Mouse (Mus musculus): Measurements from ENCODE around the gene Nebl.
A peak's percentile ranks its signal among the peaks of the same experiment; 100 is the strongest.
"Not testable (repeated sequence)": the region's sequence is repeated elsewhere in the genome, so short reads cannot be mapped to it uniquely, and the experiment has no call there.

Nebl gene

GRCm38 (mm10) chr2:17390513-17391200 lies 340.6 kb downstream of the Nebl start:
- no peak for DNase-seq

- no peak for DNase-seq
Observed at GRCm38 (mm10) chr2:17389886-17390285, 341.4 kb downstream of the Nebl start.

DNA sequence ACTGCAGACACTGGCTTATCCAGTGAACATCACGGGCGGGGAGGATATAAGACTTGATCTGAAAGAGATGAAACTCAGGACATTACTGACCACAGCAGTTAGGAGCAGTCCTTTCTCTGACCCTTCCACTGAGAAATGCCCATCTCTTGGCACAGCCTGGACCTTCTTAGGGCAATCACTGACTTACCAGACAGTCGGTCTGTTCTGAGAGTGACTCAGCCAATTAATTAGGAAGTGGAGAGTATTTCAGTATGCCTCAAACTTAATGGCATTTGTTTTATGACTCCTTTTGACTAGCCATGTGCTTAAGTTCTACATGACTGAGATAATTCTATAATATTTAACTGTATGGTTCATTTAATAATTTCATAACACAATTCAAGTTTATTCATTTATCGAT lies 341.9 kb downstream of the Nebl start:
- no peak for DNase-seq

- DNase-seq, result no peak
Observed at GRCm38 (mm10) chr2:17382227-17382626, 349.0 kb downstream of the Nebl start.

DNA sequence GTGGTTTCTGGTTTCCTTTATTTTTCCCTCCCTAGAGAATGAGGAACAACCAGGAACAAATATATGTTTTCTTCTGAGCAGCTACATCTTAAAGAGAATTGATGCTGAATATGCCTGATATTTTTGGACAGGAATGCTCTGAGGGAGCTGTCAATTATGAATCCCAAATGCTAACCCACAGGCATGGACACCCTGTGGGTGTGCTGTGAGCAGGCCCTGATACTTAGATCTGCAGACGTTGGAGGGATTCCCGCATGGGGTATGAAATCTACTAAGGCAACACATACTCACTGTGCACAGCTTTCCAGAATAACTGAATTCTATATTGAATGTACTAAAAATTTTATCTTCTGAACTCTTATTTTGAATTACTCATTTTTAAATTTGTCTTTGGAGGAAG lies 355.3 kb downstream of the Nebl start:
- DNase-seq, result no peak

GRCm38 (mm10) chr2:17365671-17366070 lies 365.6 kb downstream of the Nebl start:
- no peak for DNase-seq

DNA sequence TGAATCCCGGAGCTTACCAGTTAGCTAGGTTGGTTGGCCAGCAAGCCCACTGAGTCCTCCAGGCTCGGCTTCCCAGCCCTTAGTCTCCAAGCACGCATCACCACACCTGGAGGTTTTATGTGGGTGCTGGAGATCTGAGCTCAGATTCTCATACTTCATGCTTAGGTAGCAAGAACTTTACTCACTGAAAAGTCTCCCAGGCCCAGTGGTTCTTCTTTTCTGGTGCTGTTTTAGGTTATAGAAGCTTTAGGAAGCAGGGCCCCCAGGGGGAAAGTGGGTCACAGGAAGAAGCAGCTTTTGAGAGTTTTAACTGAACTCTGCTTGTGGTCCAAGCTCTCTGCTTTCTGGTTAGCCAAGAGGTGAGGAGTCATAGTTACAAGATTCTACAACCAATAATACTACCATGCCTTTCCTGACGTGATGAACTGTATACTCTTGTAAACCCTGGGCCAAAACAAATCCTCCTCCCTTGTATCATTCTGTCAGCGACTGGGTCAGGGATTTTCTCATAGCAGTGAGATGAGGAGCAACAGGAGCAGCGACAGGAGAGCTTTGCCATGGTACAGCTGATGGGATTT lies 366.2 kb downstream of the Nebl start:
- DNase-seq, result no peak

DNA sequence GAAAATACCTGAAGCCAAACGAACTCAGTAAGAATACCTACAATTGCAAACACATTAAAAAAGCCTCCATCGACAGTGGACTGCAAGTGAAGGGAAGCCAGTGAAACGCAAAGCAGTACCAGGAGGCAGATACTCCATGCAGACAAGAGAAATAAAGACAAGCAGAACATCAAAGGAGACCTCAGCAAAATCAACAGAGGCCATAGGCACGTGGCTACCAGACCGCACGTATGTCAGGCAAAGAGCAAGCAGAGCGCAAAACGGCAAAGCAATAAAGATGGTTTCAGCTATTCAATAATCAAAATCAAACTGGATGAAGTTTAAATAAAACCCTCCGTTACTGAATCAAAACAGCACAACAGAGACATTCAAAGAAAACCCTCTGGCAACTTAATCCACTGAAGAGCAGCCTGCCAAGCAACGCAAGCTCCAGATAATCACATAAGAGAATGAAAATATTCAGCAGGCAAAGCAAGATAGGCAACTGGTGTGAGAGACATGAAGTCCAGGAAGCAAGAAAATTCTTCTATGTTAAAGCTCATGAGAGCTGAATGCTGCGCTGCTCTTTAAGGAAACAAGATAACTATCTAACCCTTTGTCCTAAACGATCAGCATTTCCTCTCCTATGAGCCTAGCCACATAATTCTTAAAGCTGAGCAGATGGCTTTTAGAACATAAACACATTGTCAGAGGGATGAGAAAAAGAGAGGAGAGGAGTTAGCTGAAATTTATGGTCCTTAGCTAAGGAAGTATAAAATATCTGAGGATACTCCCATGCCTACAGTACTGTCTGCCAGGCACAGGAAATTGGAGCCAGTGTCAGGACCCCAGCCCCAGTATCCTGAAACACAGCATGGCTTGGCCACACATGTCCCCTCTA lies 367.7 kb downstream of the Nebl start:
- DNase-seq, result peak; percentile 26

GRCm38 (mm10) chr2:17362181-17362580 lies 369.1 kb downstream of the Nebl start:
- DNase-seq, result no peak

- no peak for DNase-seq
Observed at GRCm38 (mm10) chr2:17344643-17345042, 386.6 kb downstream of the Nebl start.

- no peak for DNase-seq
Observed at GRCm38 (mm10) chr2:17335451-17335850, 395.8 kb downstream of the Nebl start.

DNA sequence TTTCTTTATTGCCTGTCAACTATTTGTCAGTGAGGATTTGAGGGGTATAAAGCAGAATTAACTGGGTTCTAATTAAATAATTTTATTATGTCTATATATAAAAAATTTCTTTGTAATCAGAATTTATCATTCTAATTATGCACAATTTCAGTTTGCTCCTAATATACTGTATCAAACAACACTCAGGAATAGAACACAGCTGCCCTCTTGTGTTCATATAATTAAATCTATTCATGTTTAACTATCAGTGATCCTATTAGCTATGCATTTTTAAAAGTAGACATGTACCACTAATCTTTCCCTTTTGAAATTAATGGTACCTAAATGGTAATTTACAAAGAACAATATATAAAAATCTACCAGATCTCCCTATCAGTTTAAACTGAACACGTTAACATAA lies 404.7 kb downstream of the Nebl start:
- DNase-seq, result peak; percentile 14

DNA sequence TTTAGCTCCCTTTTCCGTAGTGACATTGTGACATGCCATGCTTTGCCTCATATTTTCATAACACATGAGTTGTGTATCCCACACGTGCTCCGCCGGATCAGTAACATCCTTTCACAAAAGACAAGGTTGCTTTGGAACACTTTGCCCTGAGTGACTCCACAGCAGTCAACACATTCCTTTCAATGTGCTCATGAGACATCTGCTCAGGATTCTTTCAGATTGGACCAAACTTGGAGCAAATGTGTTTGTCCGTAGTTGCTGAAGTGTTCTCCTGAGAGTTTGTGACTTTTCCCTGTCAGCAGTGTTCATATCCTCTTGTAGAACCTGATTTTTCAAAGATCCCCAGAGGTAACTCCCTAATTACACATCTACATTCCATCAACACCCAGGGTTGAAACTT lies 414.4 kb downstream of the Nebl start:
- DNase-seq, result no peak

GRCm38 (mm10) chr2:17301379-17301778 lies 429.9 kb downstream of the Nebl start:
- DNase-seq, result no peak

GRCm38 (mm10) chr2:17297496-17297895 lies 433.8 kb downstream of the Nebl start:
- DNase-seq, result no peak

- DNase-seq, result not testable (repeated sequence)
Observed at GRCm38 (mm10) chr2:17295257-17295656, 436.0 kb downstream of the Nebl start.

Measured in embryo, embryonic 11 days (tissue).